Mouse (Mus musculus) frontal cortex, postnatal 25 days (tissue): ENCODE measurements around the gene Sos1.

Experiments
- DNase-seq, 2 experiments: peaks; one replicate each; pipeline ENCODE4 v3.0.0; 2022; ENCODE audit warnings: low spot score in 2 of 2

Gene Sos1

DNA sequence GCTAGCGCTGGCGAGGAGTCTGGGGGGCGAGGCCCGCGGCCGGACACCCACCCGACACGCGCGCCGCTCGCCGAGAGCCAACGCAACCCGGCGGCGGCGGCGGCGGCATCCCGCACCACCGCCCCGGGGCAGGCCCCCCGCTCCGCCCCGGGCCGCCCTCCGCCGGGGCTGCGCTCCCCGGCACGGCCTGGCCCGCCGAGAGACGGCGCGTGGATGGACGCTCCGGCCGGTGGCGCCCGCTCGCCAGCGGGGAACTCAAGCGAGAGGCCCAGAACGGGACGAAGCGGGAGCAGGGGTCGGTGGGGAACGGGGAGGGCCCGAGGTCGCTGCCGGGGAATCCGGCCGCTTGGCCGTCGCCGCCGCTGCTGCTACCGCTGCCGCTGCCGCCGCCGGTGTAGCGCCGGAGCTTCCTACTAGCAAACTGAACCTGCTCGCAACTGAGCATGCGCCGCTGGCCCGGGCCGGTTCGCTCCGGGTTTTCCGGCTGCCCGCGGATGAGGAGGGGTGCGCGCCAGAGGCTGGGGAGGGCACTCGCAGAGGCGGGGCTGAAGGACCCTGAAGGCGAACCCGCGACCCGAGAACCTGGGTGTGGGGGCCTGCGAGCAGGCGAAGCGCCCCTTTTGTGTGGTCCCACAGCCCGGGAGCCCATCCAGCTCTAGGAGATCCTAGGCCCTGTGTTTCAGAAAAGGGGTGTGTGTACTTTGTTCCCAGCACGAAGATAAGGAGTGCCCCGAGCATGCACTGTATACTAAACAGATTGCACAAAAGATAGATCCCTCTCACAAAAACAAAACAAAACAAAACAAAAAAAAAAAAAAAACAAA is at the start of gene Sos1:
TSS of gene Sos1 (minus strand) at position 423 of the 824 bp plus-strand sequence.
- DNase-seq, result peak; percentile 92 to 95

DNA sequence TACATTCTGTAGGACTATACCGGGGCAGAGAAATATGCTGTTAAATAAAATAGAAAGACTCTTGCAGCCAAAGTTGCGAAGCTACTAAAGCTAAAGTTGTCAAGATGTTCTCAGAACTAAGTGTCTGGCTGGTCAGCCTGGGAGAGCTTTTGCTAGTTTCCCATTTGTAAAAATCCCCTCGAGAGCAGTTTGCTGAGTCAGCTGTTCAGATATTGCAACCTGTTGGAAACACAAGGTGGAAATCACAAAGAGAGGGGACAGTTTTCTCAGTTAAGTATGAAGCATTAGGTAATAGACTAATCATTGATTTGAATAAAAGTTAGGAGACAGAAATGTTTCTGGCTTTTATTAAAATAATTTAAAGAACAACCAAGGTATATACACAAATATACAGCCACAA is 43.0 kb upstream of the Sos1 start:
- DNase-seq, result no peak

DNA sequence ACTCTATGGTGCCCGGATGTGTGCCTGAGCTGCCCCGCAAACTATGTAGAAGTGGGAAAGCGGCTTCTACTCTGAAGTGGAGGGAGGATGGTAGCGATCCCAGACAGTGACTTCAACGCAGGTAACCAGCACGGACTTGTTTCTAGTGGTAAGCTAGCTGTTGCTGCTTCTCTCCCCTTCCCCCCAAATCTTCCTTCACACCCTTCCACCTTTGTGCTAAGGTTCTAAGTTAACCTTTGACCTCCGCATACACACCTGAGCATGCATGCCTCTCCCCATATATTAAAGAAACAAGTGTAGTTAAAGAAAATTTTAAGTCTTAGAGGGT is 41.9 kb upstream of the Sos1 start:
- DNase-seq, result no peak

DNA sequence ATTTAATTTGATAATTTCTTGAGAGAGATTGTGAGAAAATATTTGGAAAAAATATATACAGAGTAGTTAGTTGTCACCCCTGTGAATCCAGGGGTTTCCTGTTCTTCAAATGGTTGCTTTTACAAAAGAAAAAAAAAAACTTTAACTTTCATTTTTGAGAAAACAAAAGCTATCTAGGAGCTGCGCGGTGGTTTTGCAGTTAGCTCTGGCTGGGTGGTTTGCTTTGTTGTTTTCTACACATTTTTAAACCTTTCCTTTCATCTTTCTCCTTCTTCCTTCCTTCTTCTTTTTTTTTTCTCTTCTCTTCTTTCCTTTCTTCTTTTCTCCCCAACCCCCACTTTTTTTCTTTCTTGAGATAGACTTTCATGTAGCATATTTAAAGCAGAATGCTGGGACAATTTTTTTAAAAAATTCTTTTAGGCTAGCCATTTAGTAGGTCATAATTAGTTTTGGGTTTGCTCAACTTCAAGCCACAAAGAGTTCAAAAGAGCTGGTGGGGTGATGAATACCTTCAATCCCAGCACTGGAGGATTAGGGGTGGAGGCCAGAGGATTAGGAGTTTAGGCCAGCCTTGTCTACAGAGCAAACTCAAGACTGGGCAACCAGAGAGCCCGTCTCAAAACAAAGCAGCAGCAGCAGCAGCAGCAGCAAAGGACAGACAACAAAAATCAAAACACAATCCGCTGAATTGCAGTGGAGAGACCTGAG is 41.4 kb upstream of the Sos1 start:
- no peak for DNase-seq

DNA sequence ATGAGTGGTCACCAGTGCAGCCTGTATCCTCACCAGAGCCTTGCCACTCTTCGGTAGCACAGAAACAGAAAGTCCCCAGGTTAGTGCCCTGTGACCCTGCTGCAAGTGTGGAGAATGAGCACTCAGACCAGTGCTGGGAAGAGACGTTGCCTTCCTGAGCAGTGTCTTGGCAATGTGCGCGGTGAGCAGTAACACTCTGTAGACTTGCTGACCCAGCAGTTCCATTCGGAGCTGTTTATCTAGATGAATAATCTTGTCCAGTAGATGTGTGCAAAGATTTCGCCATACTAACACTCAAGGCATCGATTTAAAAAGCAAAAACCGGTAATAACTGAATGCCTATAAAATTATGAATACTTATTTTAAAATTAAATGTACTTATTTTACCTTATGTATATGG is 40.3 kb upstream of the Sos1 start:
- no peak for DNase-seq

DNA sequence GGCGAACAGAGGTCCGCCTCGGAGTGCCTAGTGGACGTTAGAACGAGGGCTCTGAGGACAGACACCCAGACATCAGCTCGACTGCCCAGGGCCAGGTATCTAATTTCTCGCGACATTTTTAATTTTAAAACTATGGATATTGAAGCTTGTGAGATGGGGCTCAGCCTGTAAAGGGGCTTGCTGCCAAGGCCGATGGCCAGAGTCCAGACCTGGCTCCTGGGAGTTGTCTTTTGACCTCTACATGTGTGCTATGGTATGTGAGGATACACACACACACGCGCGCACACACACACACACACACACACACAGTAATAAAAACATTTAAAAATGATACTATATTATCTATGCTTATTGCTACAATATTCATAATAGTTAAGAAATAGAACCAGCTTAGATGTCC is 38.6 kb upstream of the Sos1 start:
- DNase-seq, result no peak

DNA sequence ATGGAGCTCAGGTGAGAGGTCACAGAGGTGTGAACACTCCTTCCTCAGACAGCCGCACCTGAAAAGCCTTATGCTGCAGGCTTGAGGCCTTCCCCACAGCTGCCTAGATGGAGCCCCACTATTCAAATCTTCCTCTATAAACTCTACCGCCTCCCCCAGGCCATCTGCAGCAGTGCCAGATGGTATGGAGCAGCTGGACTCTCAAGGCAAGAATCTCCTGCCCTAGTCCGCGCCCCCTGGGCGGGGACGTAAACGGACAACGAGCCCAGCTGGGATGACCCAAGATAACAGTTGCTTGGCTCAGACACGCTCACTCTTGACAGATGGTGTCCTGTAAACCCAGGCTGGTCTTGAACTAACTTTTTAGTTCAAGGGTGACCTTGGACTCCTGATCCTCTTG is 37.0 kb upstream of the Sos1 start:
- DNase-seq, result no peak

DNA sequence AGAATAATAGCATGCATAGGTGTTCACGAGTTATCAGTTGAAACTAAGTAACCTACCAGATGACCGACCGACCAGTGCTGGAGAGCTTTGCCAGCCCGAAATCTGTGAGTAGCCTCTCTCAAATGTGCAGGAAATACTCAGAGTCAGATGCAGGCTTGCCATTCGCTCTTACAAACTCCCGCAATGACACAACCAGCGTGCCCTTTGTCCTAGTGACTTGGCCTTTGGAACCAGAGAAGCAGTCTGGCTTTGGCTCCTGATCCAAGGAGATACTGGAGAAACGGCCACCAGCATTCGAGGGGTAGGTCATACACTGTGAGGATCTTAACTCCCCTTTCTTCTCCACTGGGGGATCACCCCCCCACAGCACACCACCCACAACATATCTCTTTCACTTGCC is 35.7 kb upstream of the Sos1 start:
- no peak for DNase-seq

DNA sequence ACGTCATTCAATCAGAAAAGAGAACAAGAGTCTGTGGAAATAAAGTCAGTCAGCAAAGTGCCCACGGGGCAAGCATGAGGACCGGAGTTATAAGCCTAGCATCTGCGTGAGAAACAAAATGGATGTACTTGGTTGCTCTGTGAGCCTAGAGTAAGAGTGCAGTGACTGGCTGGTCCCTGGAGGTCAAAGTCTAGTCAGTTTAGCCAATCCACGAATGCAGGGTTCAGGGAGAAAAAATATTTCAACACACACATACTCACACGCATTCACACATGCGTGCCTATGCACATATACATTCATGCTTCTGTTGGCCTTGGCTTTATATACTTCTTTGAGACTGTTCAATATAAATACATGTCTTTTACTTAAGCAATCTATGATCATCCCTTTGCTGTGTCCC is 35.3 kb upstream of the Sos1 start:
- no peak for DNase-seq

DNA sequence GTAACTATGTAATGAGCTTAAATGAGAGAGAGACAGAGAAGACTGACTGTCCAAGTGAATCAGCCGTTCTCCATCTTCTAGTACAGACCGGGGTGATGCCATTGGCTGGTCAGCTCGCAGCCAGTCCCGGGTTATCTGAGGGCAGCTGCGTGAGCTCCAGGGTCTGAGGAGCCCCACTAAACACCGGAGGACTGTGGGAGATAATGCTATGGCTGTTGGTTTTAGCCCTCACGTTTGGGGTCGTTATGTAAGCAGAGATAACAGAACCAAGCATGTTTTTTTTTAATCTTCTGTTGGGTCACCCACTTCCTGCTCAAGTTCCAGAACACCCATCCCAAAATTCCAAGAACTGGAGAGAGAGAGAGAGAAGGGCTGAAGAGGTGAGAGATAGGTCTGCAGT is 33.5 kb upstream of the Sos1 start:
- no peak for DNase-seq

DNA sequence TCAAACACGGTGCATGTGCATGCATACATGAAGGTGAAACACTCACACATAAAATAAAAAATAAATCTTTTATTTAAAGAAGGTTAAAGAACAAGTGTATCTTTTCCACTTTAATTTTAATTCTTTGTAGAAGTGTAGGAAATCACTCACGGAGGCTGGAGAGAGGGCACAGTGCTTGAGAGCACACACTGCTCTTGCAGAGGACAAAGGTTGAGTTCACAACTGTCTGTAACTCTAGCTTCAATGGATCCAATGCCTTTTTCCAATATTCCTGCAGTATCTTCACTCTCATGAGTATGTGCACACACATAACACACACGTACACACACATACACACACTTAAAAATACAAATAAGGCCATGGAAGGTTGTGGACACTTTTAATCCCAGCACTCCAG is 30.2 kb upstream of the Sos1 start:
- DNase-seq, result no peak

DNA sequence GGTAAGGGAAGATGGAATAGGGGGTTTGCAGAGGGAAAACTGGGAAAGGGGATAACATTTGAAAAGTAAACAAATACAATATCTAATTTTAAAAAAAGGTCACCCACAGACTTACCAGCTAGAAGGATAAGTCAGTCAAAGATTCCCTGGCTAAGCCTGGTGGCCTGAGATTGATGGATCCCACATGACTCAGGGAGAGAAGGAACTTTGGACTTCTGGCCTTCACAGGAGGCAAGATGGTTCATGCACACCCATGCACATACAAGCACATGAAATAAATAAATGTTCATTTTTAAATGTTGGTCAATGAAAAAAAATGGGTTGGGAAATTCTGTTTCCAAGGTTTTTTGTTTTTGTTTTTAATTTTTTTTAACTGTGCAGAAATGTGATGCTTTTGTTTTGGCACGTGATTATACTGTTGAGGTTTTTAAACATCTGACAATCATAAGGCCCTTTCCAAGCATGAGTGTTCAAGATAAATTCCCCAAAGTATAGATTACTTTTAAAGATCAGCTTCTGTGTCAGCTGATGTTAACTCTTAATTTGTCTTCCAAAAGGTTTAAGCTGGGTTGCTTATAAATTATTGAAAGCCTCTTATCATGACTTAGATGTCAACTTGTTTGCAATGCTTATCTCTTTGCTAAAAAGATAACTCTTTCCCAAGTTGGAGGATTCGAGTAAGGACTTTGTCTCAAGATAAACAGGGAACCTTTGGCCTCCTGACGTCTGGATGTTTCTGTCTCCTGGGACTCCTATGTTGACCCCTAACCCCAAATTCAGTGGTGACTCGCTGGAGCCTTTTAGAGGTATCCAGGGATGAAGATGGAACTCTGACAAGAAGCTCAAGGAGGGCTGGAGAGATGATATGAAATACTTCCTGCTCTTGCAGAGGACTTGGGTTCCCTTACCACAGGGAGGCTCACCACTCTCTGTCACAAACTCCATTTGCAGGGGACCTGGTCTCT is 29.5 kb upstream of the Sos1 start:
- DNase-seq, result no peak

DNA sequence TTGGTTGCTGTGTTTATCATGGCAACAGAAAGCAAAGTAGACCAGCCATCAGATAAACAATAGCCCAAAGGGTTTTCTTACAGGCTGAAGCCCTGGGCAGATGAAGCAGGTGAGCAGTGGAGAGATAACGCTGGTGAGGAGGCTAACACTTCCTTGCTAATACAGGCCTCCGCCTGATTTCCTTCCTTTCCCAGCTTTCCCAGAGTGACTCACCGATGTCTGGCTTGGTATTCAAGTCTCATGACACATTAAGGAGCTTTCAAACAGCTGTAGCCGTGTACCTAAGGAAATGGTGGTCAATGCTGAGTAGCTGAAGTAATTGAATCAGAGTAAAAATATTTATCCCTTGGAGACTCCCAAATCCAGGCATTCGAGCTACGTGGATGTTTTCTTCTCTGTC is 25.5 kb upstream of the Sos1 start:
- DNase-seq, result no peak

DNA sequence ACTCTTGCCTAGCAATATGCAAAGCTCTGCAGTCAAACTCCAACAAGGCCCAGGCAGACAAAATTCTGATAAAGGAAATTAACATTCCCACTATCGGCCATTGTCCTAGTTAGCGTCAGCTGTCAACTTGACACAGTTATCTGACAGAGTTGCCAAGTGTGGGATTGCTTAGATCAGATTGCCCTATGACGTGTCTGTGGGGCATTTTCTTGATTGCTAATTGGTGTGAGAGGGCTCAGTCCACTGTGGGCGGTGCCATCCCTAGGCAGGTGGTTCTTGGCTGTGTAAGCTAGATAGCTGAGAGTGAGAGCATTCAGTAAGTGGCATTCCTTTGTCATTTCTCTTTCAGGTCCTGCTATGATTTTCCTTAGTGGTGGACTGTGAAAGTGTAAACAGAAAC is 25.1 kb upstream of the Sos1 start:
- DNase-seq, result no peak

DNA sequence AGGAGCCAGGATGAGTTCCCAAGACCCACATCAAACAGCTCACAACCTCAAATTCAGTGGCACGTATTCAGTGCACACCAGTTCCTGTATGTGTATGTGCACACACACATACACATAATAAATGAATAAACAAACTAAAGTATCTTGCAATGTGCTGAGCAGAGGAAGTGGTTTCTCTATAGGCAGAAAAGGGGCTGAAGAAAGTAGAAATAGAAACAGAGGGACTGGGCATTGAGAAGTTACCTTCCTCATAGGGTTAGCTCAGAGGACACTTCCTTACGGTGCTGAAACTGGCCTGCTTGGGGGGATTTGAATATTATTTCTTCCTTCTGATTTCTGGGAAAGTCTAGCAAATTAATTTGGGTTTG is 21.5 kb upstream of the Sos1 start:
- no peak for DNase-seq

DNA sequence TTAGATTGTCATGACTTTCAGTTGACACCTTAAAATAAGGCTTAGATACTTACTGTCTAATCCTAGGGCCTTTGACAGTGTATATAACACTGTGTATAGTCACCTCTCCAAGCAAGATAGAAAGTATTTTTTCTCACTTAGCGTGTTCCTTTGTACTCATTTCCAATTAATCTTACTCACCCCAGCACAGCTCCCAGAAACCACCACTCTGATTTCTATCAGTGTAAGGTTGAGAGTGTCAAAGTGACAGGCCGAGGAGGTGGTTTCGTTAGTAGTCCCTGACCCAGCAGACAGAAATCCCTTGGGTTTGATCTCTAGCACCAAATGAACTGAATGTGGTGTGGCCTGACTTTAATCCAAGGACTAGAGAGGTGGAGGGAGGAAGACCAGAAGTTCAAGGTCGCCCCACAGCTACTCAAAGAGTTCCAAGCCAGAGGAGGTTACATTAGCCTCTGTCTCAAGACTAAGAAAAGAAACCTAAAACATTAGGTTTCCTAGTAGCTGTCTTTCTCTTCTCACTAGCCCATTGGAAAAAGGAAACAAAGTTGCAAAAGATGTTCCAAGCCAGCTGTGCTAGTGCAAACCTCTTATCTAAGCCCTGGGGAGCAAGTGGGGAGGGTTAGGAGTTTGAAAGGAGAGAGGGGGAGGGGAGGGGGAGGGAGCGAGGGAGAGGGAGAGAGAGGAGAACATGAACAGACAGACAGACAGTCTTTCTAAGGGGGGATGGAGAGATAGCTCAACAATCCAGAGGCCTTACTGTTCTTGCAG is 21.0 kb upstream of the Sos1 start:
- no peak for DNase-seq

DNA sequence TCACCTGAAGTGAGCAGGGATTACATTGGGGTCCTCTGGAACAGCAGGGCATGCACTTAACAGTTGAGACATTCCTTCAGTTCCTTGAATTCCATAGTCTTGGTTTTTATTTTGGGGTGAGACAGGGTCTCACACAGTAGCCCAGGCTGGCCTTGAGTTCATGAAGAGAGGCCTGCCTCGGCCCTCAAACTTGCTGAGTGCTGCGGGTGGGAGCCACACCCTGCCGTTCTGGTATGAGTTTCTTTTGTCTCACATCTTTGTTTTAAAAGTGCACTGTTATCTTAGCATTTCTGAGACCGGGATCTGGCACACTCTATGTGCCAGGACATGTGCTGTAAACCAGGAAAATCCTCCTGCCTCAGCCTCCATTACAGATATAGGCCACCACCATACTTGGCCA is 19.8 kb upstream of the Sos1 start:
- DNase-seq, result no peak

DNA sequence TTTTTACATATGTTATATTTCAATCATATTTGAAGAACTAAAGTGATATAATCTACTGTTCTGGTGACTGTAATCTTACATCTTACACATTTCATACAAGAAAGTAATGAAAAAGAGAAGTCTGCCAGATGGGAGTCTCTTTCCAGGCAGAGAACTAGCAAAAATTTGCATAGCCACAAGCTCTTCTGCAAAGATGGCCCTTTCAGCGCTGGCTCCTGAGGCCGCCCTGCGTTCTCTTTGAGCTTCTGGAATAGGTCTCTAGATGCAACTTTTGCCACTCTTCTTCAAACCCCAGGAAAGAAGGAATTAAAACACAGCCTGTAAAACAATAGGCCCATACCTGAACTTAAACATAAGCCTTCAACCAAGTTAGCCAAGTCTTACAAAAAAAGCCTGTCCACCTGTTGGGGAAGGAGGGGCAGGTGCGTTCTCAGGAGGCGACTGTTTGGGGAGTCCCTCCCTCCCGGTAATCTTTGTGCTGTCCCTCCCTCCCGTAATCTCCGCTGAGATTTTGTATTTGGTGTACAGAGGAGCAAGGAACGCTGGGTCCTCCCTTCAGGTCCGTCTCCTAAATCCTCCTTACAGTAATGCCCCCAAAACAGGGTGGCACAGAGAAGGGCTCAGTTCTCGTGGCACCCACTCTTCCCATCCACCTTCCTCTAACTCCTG is 18.5 kb upstream of the Sos1 start:
- no peak for DNase-seq

DNA sequence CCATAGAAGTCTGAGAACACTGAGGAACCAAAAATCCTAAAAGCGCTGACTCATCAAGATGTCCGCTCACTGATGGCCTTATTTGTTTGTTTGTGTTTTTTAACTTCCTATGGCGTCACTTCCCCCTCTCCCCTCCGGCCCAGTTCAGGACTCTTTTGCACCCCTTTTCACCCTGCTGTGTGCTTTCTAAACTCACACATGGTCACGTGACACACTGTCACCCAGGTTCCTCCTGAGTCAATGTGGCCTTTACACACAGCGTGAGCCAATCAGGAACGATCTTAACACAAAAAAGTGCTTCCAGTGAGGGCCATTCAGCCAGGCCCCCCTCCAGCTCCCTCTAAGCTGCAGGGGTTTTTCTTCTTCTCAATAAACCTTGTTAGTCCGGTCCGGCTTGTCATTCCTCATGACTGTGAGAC is 16.9 kb upstream of the Sos1 start:
- no peak for DNase-seq

DNA sequence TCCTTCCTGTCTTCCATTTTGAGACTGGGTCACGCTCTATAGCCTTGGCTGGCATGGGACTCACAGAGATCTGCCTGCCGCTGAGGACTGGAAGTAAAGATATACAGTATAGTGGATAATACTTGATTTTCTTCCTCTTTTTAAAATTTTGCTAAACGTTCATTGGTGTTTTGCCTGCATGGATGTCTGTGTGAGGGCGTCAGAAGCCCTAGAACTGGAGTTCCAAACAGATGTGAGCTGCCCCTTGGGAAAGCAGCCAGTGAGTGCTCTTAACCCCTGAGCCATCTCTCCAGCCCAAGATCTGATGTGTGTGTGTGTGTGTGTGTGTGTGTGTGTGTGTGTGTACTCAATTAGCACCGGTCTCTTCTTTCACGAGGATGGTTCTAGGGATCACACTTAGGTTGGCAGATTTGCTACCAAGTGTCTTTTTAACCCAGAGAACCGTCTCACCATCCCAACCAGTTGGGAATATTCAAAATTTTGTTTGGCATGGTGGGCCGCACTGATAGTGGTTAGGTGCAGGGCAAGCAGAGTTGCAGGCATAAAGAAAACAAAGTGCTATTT is 16.4 kb upstream of the Sos1 start:
- DNase-seq, result no peak

DNA sequence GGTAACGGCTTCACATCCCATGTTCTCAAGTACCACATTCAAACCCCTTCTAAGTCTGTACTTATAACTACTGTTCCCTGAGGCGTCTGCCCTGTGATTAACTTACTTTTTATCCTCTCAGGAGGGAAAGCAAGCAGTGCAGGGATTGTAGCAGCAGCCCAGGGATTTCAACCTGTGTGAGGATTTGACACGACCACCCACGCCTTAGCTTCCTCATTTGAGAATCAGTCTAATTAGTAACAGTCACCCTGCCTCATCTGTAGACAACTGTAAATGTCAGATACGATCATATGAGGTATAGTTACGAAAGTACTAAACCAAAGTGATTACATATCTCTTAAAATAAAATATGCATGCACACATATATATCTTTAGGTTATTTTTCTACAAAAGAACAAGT is 15.9 kb upstream of the Sos1 start:
- DNase-seq, result no peak
